ENCODE assay signal across 8 mouse cellular contexts in genomic region chr2:167071266-167071640, GRCm38 (mm10). TPM values are rescaled to one million over a fixed set of nuclear protein-coding genes. Genes with fewer than 3 reads are reported as not detected.
DNase-seq lines count a peak whose midpoint lies in the region; ATAC-seq and TF ChIP-seq lines count a peak whose summit lies in the region.

No protein-coding gene starts in this region.

- TF ChIP-seq POLR2A in liver, adult 2 months (IDR thresholded peaks at IDR 0.05; ENCODE audit: extremely low read depth, insufficient read depth, low read length) = no peak

- no peaks in the 10 kb centered on the region for H3K36me3 ChIP-seq in liver, adult 2 months (ENCODE audit: control insufficient read depth, insufficient read depth, low read length)
- peaks cover 4% of the 10 kb centered on the region; the same call in 1 of the 2 replicates for H3K36me3 ChIP-seq in embryonic facial prominence, embryonic 13.5 days
- peaks cover 3% of the 10 kb centered on the region for H3K36me3 ChIP-seq in intestine, embryonic 14.5 days (ENCODE audit: control insufficient read depth, insufficient read depth, low read length)
- peaks cover 2% of the 10 kb centered on the region; the same call in 1 of the 2 replicates for H3K36me3 ChIP-seq in neural tube, embryonic 12.5 days

- no peak for TF ChIP-seq CTCF in liver, adult 2 months (IDR thresholded peaks at IDR 0.05; ENCODE audit: low read depth, low read length)

- H3K27me3 ChIP-seq in liver, adult 2 months (ENCODE audit: control insufficient read depth, insufficient read depth, low read length) = no peaks in the 10 kb centered on the region
- no peaks in the 10 kb centered on the region for H3K27me3 ChIP-seq in embryonic facial prominence, embryonic 13.5 days
- H3K27me3 ChIP-seq in intestine, embryonic 14.5 days (replicated peaks; ENCODE audit: control insufficient read depth, insufficient read depth, low read length) = no peaks in the 10 kb centered on the region
- no peaks in the 10 kb centered on the region for H3K27me3 ChIP-seq in neural tube, embryonic 12.5 days (replicated peaks)

- H3K9ac ChIP-seq in liver, adult 2 months (ENCODE audit: low read depth, low read length) = no peak overlapping the region; the same call in 1 of the 2 replicates
- H3K9ac ChIP-seq in embryonic facial prominence, embryonic 13.5 days = peak overlapping the region; percentile 65
- peak overlapping the region; percentile 36 for H3K9ac ChIP-seq in intestine, embryonic 14.5 days (ENCODE audit: low read length)
- H3K9ac ChIP-seq in neural tube, embryonic 12.5 days = peak overlapping the region; percentile 38

- peak overlapping the region; percentile 7 for H3K4me3 ChIP-seq in liver, adult 2 months (ENCODE audit: insufficient read depth, low read depth, low read length)
- H3K4me3 ChIP-seq in embryonic facial prominence, embryonic 13.5 days = peak overlapping the region; percentile 50
- H3K4me3 ChIP-seq in intestine, embryonic 14.5 days (ENCODE audit: low read depth, low read length) = peak overlapping the region; percentile 45
- H3K4me3 ChIP-seq in neural tube, embryonic 12.5 days = peak overlapping the region; percentile 37

- H3K4me2 ChIP-seq in embryonic facial prominence, embryonic 13.5 days = peak overlapping the region; percentile 67
- H3K4me2 ChIP-seq in intestine, embryonic 14.5 days (ENCODE audit: low read length) = peak overlapping the region; percentile 61
- H3K4me2 ChIP-seq in neural tube, embryonic 12.5 days (replicated peaks) = peak overlapping the region; percentile 63

- no peaks in the 10 kb centered on the region for H3K79me2 ChIP-seq in liver, adult 2 months (ENCODE audit: control insufficient read depth, insufficient read depth, low read length)

- WGBS in liver, adult 2 months = 23% methylated on average over 12 of the region's 12 CpGs
- 23% methylated on average over 12 of the region's 12 CpGs for WGBS in embryonic facial prominence, embryonic 13.5 days
- 15% methylated on average over 12 of the region's 12 CpGs for WGBS in intestine, embryonic 14.5 days
- WGBS in neural tube, embryonic 12.5 days = 24% methylated on average over 12 of the region's 12 CpGs

- no peak for DNase-seq in liver, adult 2 months (ENCODE audit: extremely low read depth, low read depth, low spot score)
- no peak for DNase-seq in liver
- no peak for DNase-seq in intestine, embryonic 14.5 days (ENCODE audit: low spot score)
- DNase-seq in frontal cortex, postnatal 10 days (ENCODE audit: low spot score in 2 of 2) = no peak
- DNase-seq in thymus, postnatal 14 days = no peak
- DNase-seq in cerebellum, adult 8-10 months = no peak

- no peak overlapping the region for H3K27ac ChIP-seq in liver, adult 2 months (replicated peaks; ENCODE audit: insufficient read depth, low read depth, low read length)
- H3K27ac ChIP-seq in embryonic facial prominence, embryonic 13.5 days = peak overlapping the region; percentile 68
- peak overlapping the region; percentile 64 for H3K27ac ChIP-seq in intestine, embryonic 14.5 days (ENCODE audit: low read depth)
- H3K27ac ChIP-seq in neural tube, embryonic 12.5 days = no peak overlapping the region

- no peak for ATAC-seq in embryonic facial prominence, embryonic 13.5 days (ENCODE audit: insufficient number of reproducible peaks, insufficient read depth, low FRiP score, low TSS enrichment, low read depth)
- 0 out of 2 replicates have a peak, but pooled peaks have one; percentile 3 for ATAC-seq in intestine, embryonic 14.5 days (replicated peaks; ENCODE audit: low FRiP score, low TSS enrichment, low read depth)
- no peak; the same call in 1 of the 2 replicates for ATAC-seq in neural tube, embryonic 12.5 days (ENCODE audit: low FRiP score, low read depth)

- H3K9me3 ChIP-seq in embryonic facial prominence, embryonic 13.5 days = no peaks in the 10 kb centered on the region
- H3K9me3 ChIP-seq in intestine, embryonic 14.5 days (ENCODE audit: control insufficient read depth, low read length) = no peaks in the 10 kb centered on the region
- no peaks in the 10 kb centered on the region for H3K9me3 ChIP-seq in neural tube, embryonic 12.5 days

- H3K4me1 ChIP-seq in liver, adult 2 months (ENCODE audit: control insufficient read depth, insufficient read depth, low read length) = no peaks in the 10 kb centered on the region
- H3K4me1 ChIP-seq in embryonic facial prominence, embryonic 13.5 days = peaks cover 9% of the 10 kb centered on the region
- peaks cover 5% of the 10 kb centered on the region for H3K4me1 ChIP-seq in intestine, embryonic 14.5 days (replicated peaks; ENCODE audit: control insufficient read depth, insufficient read depth, low read length)
- H3K4me1 ChIP-seq in neural tube, embryonic 12.5 days = peaks cover 6% of the 10 kb centered on the region; the same call in 1 of the 2 replicates

RNA-seq across cellular contexts. Expression of gene Znfx1, which starts 8.4 kb away (rescaled TPM):
- total RNA-seq in liver, adult 2 months (2014; rRNA removed) = 21.6 and 23.8 TPM in 2 replicates
- 20.5 and 23.3 TPM in 2 replicates for polyA plus RNA-seq in liver, adult 2 months (2012; rRNA removed)
- 5.5 and 7.7 TPM in 2 replicates for polyA plus RNA-seq in embryonic facial prominence, embryonic 13.5 days (2015; fragmentation: Nextera tagmentation; extraction: Ambion mirVana)
- 7.1 and 7.2 TPM in 2 replicates for polyA plus RNA-seq in intestine, embryonic 14.5 days (2014; fragmentation: Nextera tagmentation; extraction: Ambion mirVana)
- polyA plus RNA-seq in neural tube, embryonic 12.5 days (2016; fragmentation: Nextera tagmentation; extraction: Ambion mirVana) = 8.2 and 9.6 TPM in 2 replicates

RNA-seq across cellular contexts. Expression of gene Ddx27, which starts 56.3 kb away (rescaled TPM):
- total RNA-seq in liver, adult 2 months (2014; rRNA removed) = 11.1 and 11.2 TPM in 2 replicates
- polyA plus RNA-seq in liver, adult 2 months (2012; rRNA removed) = 8.7 and 13.4 TPM in 2 replicates
- 52.5 and 54.2 TPM in 2 replicates for polyA plus RNA-seq in embryonic facial prominence, embryonic 13.5 days (2015; fragmentation: Nextera tagmentation; extraction: Ambion mirVana)
- 47.0 and 50.9 TPM in 2 replicates for polyA plus RNA-seq in intestine, embryonic 14.5 days (2014; fragmentation: Nextera tagmentation; extraction: Ambion mirVana)
- polyA plus RNA-seq in neural tube, embryonic 12.5 days (2016; fragmentation: Nextera tagmentation; extraction: Ambion mirVana) = 43.8 and 44.5 TPM in 2 replicates

Comparison
In these comparisons a context has a peak if more than half of its experiments do, and no peak if none do; other contexts are left out.
1. H3K27ac ChIP-seq: peak in embryonic facial prominence, embryonic 13.5 days (single experiment) and intestine, embryonic 14.5 days (single experiment); none in liver, adult 2 months (single experiment) and neural tube, embryonic 12.5 days (single experiment).
2. Peak in every context shown above with its lines, with median percentiles within 50 percentile points of each other: H3K4me3 ChIP-seq and H3K4me2 ChIP-seq.